Mouse (Mus musculus) gastrocnemius, adult 8-10 months (tissue): ENCODE results near the gene Ncoa3. TPM values are rescaled to one million over a fixed set of nuclear protein-coding genes. Genes with fewer than 3 reads are reported as not detected.

Experiments
- DNase-seq, 2 experiments: peaks; one replicate each; pipeline ENCODE4 v3.0.0; 2022; ENCODE audit warnings: low spot score in 2 of 2
- total RNA-seq, 4 experiments: library from RNA; stranded (reverse); gene quantifications; 2 replicates each; pipeline ENCODE4 v1.2.4; 2022

The Ncoa3 gene
- total RNA-seq, 4 experiments from 2014 or later, result 12.1 to 18.8 (median 16.0) TPM

GRCm38 (mm10) chr2:166032628-166033027 lies 40.2 kb downstream of the Ncoa3 start:
- DNase-seq, result no peak

- no peak for DNase-seq
These were observed 42.6 kb downstream of the Ncoa3 start for GRCm38 (mm10) chr2:166034967-166035490.

- DNase-seq, result peak; percentile 29 to 34
These were observed 43.3 kb downstream of the Ncoa3 start for GRCm38 (mm10) chr2:166035725-166036124.

- DNase-seq, result no peak
These were observed 47.2 kb downstream of the Ncoa3 start for GRCm38 (mm10) chr2:166039681-166040080.

GRCm38 (mm10) chr2:166042542-166042941 lies 50.1 kb downstream of the Ncoa3 start:
- no peak for DNase-seq

- DNase-seq, result no peak
These were observed 52.6 kb downstream of the Ncoa3 start for GRCm38 (mm10) chr2:166045006-166045405.

- DNase-seq, result no peak
These were observed 53.4 kb downstream of the Ncoa3 start for GRCm38 (mm10) chr2:166045549-166046501.

- DNase-seq, result no peak
These were observed 55.5 kb downstream of the Ncoa3 start for GRCm38 (mm10) chr2:166047931-166048330.

GRCm38 (mm10) chr2:166048852-166049251 lies 56.4 kb downstream of the Ncoa3 start:
- no peak for DNase-seq

GRCm38 (mm10) chr2:166051421-166051820 lies 59.0 kb downstream of the Ncoa3 start:
- DNase-seq, result peak in 1 of 2 experiments; percentile 45

GRCm38 (mm10) chr2:166051966-166052365 lies 59.5 kb downstream of the Ncoa3 start:
- no peak for DNase-seq

GRCm38 (mm10) chr2:166054002-166054539 lies 61.6 kb downstream of the Ncoa3 start:
- DNase-seq, result no peak

GRCm38 (mm10) chr2:166059684-166060423 lies 67.4 kb downstream of the Ncoa3 start:
- DNase-seq, result no peak

- DNase-seq, result no peak
These were observed 69.6 kb downstream of the Ncoa3 start for GRCm38 (mm10) chr2:166062008-166062407.

- no peak for DNase-seq
These were observed 70.0 kb downstream of the Ncoa3 start for GRCm38 (mm10) chr2:166062431-166062830.

GRCm38 (mm10) chr2:166066434-166066833 lies 74.0 kb downstream of the Ncoa3 start:
- DNase-seq, result no peak

- no peak for DNase-seq
These were observed 75.8 kb downstream of the Ncoa3 start for GRCm38 (mm10) chr2:166068261-166068660.

GRCm38 (mm10) chr2:166069164-166069563 lies 76.7 kb downstream of the Ncoa3 start:
- DNase-seq, result no peak

GRCm38 (mm10) chr2:166069738-166070137 lies 77.3 kb downstream of the Ncoa3 start:
- DNase-seq, result no peak

- no peak for DNase-seq
These were observed 79.0 kb downstream of the Ncoa3 start for GRCm38 (mm10) chr2:166071481-166071880.

- no peak for DNase-seq
These were observed 79.5 kb downstream of the Ncoa3 start for GRCm38 (mm10) chr2:166071889-166072288.

GRCm38 (mm10) chr2:166073082-166073481 lies 80.6 kb downstream of the Ncoa3 start:
- DNase-seq, result no peak
